Mouse (Mus musculus) olfactory bulb, adult 2 months (tissue): ENCODE results near the gene Fancc. TPM values are rescaled to one million over a fixed set of nuclear protein-coding genes. Genes with fewer than 3 reads are reported as not detected.

ENCODE experiments used
- H3K27ac ChIP-seq: fragments of 200-500 bp; 2 replicates; pipeline ENCODE4 v1.5.1; 2012; ENCODE audit warnings: low read depth, low read length; ENCODE audit not compliant: insufficient read depth
- H3K4me1 ChIP-seq: fragments of 200-500 bp; 2 replicates; pipeline ENCODE4 v1.6.1; 2012; ENCODE audit warnings: low read length; ENCODE audit not compliant: control insufficient read depth, insufficient read depth
- H3K4me3 ChIP-seq: fragments of 200-500 bp; 2 replicates; pipeline ENCODE4 v1.5.1; 2012; ENCODE audit warnings: mild to moderate bottlenecking, low read depth, low read length, moderate library complexity; ENCODE audit not compliant: insufficient read depth
- CTCF ChIP-seq: fragments of 200-500 bp; IDR thresholded peaks from 2 replicates; pipeline ENCODE4 v1.5.1; 2012; ENCODE audit warnings: low read depth, mild to moderate bottlenecking, low read length, moderate library complexity; ENCODE audit not compliant: insufficient read depth
- POLR2A ChIP-seq: fragments of 200-500 bp; IDR thresholded peaks from 2 replicates; pipeline ENCODE4 v1.6.1; 2012; ENCODE audit warnings: mild to moderate bottlenecking, low read depth, low read length, moderate library complexity; ENCODE audit not compliant: insufficient read depth
- WGBS: fragments of 180-500 bp; shearing (Covaris S2); methylation state at CpG from one replicate; pipeline ENCODE4 v1.1.7; 2018; 5-methylcytosine and 5-hydroxymethylcytosine counted together
- polyA plus RNA-seq: library from polyadenylated mRNA; stranded (reverse); fragments of >200 nt; gene quantifications from 2 replicates; pipeline ENCODE4 v1.2.4, GENCODE M21; 2012; ENCODE audit warnings: low replicate concordance; ENCODE audit not compliant: missing spikeins, insufficient read depth, insufficient read length

Gene Fancc
- polyA plus RNA-seq, 1 experiment: not detected

DNA sequence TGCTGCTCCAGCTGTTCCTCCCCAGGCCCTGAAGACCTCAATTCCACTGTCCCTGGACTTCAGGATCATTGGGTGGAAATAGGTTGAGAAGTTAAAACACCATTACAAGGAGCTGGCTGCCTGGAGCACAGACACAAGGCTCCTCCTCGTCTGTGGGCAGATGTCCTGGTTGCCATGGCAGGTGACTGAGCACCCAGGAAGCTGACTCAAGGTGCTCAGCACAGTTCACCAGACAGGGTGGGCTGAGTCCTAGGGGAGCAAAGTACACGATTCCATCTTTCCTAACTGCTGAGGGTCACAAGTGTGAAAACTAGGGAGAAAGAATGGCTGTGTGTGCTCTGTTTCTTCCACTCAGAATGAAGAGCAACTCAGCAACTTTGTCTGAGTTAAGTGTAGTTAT lies 185.9 kb downstream of the Fancc start:
- 72% methylated on average over 2 of the region's 2 CpGs for WGBS
- no peak overlapping the region for H3K27ac ChIP-seq

DNA sequence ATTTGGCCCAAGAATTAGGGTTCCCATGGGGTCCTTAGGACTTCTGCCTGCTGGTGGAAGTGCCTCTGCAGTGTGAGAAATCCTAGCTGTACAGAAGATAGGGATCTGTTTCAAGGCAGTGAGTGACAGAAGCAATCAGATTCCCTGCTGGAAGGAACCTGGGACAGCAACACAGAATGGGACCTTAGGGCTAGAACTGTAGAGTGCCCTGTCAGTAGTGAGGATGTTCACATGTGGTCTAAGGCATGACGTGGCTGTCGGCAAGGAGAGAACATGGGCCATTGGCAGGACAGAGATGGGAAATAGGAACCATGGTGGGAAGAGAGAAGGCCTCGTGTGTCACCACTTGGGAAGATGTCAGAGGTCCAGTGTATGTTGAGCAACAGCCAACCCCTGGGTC lies 187.5 kb downstream of the Fancc start:
- TF ChIP-seq POLR2A (no peak), CTCF (no peak)
- H3K4me3 ChIP-seq: no peak overlapping the region
- WGBS: 87% methylated on average over 3 of the region's 3 CpGs
- H3K4me1 ChIP-seq: peaks cover 14% of the 10 kb centered on the region
- no peak overlapping the region for H3K27ac ChIP-seq

More for the DNA sequence above, 185.9 kb downstream of the Fancc start:
- Histone ChIP-seq H3K4me3 (no peak overlapping the region), H3K4me1 (peaks cover 14% of the 10 kb centered on the region)
- TF ChIP-seq POLR2A (no peak), CTCF (no peak)

DNA sequence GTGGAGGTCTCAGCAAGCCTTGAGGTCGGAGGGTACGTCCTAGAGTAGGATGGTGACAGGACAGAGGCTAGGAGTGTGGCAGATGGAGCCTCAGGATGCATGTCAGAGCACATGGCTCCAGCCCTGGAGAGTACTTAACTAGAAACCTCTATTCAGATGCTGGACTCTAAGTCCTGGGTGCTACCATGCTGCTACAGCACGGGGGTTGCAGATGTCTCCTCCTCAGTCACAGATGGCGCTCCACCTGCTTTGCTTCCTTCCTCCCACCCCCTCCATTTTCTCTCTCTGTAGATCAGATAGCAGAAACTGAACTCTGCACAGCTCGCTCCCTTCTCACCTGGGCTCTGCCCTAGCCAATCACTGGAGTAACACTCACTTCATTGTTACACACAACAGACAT lies 190.3 kb downstream of the Fancc start:
- Histone ChIP-seq H3K4me1 (peaks cover 11% of the 10 kb centered on the region), H3K4me3 (no peak overlapping the region), H3K27ac (no peak overlapping the region)
- TF ChIP-seq POLR2A (no peak), CTCF (no peak)
- 91% methylated on average over 5 of the region's 5 CpGs for WGBS

DNA sequence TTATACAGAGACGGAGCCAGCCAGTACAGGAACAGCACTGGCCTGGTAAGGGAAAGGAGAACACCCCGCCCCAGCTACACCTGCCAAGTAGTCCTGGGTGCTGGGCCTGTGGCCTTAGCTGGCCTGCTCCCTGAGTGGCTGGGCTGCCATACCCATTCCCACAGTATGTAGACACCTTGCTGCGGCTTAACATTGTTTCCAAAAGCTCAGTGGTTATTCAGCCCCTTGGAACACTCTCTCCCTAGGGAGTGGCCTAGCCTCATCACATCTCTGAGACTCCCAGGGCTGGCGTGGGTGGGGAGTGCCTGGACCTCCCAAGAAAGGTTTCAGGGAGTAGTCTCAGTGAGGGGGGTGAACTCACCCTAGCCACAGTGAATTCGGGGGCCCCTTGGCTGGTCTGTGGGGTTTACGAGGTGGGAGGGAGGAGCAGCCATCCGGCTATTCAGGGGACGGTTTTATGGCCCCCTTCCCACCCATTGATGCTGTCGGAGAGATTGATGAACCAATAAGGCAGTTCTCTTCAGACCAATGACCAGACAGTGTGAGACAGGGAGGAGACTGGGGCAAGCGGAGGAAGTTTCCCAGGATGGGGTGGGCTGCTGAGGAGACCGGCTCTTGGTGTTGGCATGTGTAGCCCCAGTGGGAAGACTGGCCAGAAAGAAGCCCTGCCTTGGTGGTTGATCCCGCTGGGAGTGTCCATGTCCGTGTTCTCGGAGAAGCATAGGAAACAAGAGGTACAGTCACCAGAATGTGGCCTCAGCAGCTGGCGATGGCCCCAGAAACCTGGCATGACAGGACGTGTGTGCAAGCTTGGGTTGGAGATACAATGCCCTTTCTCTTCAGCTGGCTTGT lies 191.7 kb downstream of the Fancc start:
- TF ChIP-seq POLR2A (no peak), CTCF (no peak)
- no peak overlapping the region for H3K27ac ChIP-seq
- no peak overlapping the region for H3K4me3 ChIP-seq
- H3K4me1 ChIP-seq: peaks cover 8% of the 10 kb centered on the region; the same call in 1 of the 2 replicates
- WGBS: 77% methylated on average over 16 of the region's 16 CpGs

DNA sequence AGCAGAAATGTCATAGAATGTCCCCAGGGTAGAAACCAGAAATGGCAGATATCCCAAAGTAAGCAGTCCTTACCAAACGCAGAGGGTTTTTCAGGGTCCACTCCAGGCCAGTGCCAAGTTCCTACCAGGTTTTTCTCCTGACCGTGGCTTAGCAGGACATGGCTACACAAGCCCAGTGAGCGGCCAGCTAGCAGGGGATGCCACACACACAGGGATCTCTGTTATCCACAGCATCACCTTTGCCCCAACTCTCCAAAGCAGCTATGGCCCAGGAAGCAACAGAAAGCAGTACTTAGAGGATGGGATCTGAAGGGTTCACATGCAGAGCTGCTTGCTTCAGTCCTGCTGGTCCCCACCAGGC lies 192.3 kb downstream of the Fancc start:
- TF ChIP-seq POLR2A (no peak), CTCF (no peak)
- 76% methylated on average over 3 of the region's 3 CpGs for WGBS
- Histone ChIP-seq H3K27ac (no peak overlapping the region), H3K4me3 (no peak overlapping the region), H3K4me1 (peaks cover 11% of the 10 kb centered on the region; the same call in 1 of the 2 replicates)

DNA sequence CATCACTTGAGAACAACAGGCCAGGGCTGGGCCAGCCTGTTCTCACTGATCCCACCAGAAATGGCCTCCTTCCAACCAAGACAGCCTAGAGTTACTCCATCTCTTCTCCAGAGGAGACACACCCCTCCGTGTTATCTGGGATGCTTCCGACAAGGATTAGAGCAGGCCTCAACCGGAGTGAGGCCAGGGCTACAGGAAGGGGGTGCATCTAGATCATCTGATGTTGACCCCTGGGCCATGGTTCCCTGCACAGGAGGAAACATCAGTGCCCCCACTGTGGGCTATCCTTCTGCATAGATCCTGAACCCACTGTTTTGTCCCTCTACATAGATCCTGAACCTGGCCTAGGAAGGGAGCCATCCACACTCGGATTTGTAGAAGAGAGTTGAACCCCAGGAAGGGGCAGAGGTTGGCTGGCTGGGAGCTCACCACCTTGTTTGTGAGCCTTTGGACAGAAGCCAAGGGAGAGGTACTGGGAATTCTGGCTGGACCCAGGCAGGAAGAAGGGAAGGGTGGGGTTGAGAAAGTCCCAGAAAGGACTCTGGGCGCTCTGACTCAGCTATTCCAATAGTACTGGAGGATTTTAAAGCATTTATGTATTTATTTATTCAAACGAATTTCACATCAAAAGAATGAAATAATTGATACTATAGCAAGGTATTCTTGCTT lies 192.8 kb downstream of the Fancc start:
- no peak for TF ChIP-seq POLR2A
- TF ChIP-seq CTCF: no peak
- no peak overlapping the region for H3K27ac ChIP-seq
- H3K4me3 ChIP-seq: no peak overlapping the region
- WGBS: 76% methylated on average over 6 of the region's 6 CpGs
- H3K4me1 ChIP-seq: peaks cover 11% of the 10 kb centered on the region; the same call in 1 of the 2 replicates

DNA sequence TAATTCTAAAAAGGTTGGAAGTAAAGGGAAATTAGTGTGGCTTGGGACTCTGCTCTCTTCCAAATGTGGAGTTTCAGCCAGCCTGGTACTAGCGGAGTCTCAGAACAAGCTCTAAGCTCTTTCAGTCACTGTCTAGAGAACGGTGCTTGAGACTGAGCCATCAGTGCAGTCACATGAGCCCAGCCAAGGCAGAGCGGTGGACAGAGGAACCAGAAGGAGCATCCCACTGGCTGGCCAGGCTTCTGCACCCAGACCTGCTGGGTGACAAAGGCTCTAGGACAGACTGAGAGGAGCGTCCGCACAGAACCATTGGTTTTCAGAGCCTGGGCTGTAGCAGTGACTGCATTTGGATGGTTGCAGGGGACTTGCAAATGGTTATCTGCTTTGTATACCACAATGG lies 194.7 kb downstream of the Fancc start:
- WGBS: 87% methylated on average over 5 of the region's 5 CpGs
- peaks cover 11% of the 10 kb centered on the region; the same call in 1 of the 2 replicates for H3K4me1 ChIP-seq
- no peak overlapping the region for H3K4me3 ChIP-seq
- no peak overlapping the region; the same call in 1 of the 2 replicates for H3K27ac ChIP-seq
- no peak for TF ChIP-seq POLR2A
- no peak for TF ChIP-seq CTCF

DNA sequence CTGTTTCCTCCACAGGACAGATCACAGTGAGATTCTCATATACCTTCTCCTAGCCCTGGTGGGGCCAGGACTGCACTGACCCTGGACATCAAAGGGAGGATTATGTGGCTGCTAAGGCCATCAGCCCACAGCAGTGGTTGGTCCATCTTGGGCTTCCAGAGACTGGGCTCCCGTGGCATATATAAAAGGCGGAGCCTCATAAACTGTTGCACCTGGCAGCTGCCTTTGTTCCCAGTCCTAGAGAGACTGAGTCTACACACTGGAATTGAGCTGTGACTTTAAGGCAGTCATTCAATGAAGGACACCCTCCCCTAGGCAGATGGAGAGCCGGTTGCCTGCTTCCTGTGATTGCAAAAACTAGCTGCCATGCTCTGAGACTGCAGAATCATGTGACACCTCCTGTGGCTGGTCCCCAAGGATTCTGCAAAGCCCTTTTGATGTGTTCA lies 195.3 kb downstream of the Fancc start:
- Histone ChIP-seq H3K27ac (no peak overlapping the region), H3K4me3 (no peak overlapping the region), H3K4me1 (peaks cover 11% of the 10 kb centered on the region; the same call in 1 of the 2 replicates)
- TF ChIP-seq CTCF (no peak), POLR2A (no peak)
- WGBS: 42% methylated on average over 3 of the region's 3 CpGs

DNA sequence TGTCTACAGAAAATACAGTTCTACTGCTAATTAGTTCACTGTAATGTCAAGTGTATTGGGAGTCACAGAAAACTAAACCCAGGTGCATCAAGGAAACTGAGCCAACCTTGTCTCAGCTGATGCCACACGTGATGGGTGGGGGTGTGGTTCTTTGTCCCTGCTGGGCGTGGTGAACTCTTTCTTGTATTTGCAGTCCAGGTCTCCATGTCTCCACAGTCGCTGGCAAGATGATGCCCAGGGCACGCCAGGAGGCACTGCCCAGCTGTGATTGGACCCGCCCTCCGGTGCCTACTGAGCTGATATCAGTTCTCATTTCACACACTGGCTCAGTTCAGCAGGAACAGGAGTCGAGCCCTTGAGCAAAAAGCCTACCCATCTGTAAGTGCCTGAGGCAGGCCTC lies 196.1 kb downstream of the Fancc start:
- TF ChIP-seq CTCF: no peak
- TF ChIP-seq POLR2A: no peak
- WGBS: 74% methylated on average over 7 of the region's 7 CpGs
- Histone ChIP-seq H3K4me3 (no peak overlapping the region), H3K27ac (no peak overlapping the region), H3K4me1 (peaks cover 11% of the 10 kb centered on the region; the same call in 1 of the 2 replicates)
